Mouse (Mus musculus) midbrain, postnatal 0 days (tissue): ENCODE data around the gene Serpina3b. TPM values are rescaled to one million over a fixed set of nuclear protein-coding genes. Genes with fewer than 3 reads are reported as not detected.

Experiments used
- ATAC-seq: fragments of 200-750 bp; cut with Nextera tagmentation; 2 replicates; pipeline ENCODE4 v1.8.0; 2017; ENCODE audit warnings: moderate number of reproducible peaks, mild to moderate bottlenecking, moderate TSS enrichment, moderate library complexity; ENCODE audit not compliant: low FRiP score
- DNase-seq: peaks from one replicate; pipeline ENCODE4 v3.0.0-alpha.2; 2015; ENCODE audit warnings: low spot score
- H3K27ac ChIP-seq: fragments of 300-500 bp; sonication (generic); 2 replicates; pipeline ENCODE4 v1.5.1; 2014; ENCODE audit warnings: low read depth, mild to moderate bottlenecking, low read length, mixed read lengths
- H3K27me3 ChIP-seq: fragments of 300-500 bp; sonication (generic); 2 replicates; pipeline ENCODE4 v1.6.1; 2014; ENCODE audit warnings: low read length, control low read depth, mixed read lengths; ENCODE audit not compliant: insufficient read depth
- H3K36me3 ChIP-seq: fragments of 300-500 bp; sonication (generic); 2 replicates; pipeline ENCODE4 v1.6.1; 2014; ENCODE audit warnings: low read length, control low read depth, mixed read lengths; ENCODE audit not compliant: insufficient read depth
- H3K4me1 ChIP-seq: fragments of 300-500 bp; sonication (generic); 2 replicates; pipeline ENCODE4 v1.6.1; 2014; ENCODE audit warnings: mild to moderate bottlenecking, control low read depth, antibody characterized with exemption, low read length, mixed read lengths; ENCODE audit not compliant: insufficient read depth
- H3K4me2 ChIP-seq: fragments of 300-500 bp; sonication (generic); 2 replicates; pipeline ENCODE4 v1.6.1; 2014; ENCODE audit warnings: low read depth, mild to moderate bottlenecking, low read length, mixed read lengths; ENCODE audit not compliant: poor library complexity, severe bottlenecking
- H3K4me3 ChIP-seq: fragments of 300-500 bp; sonication (generic); 2 replicates; pipeline ENCODE4 v1.5.1; 2014; ENCODE audit warnings: low read depth, mild to moderate bottlenecking, low read length, moderate library complexity
- H3K9ac ChIP-seq: fragments of 300-500 bp; sonication (generic); replicated peaks from 2 replicates; pipeline ENCODE4 v1.6.1; 2014; ENCODE audit warnings: mild to moderate bottlenecking, low read length, moderate library complexity, mixed read lengths; ENCODE audit not compliant: poor library complexity, severe bottlenecking
- H3K9me3 ChIP-seq: fragments of 300-500 bp; sonication (generic); 2 replicates; pipeline ENCODE4 v1.6.1; 2016; ENCODE audit warnings: low read length, control low read depth
- CTCF ChIP-seq: IDR thresholded peaks from 2 replicates; pipeline ENCODE4 v1.5.1; 2016; ENCODE audit warnings: antibody characterized with exemption, mild to moderate bottlenecking
- WGBS: fragments of 180-500 bp; shearing (Covaris S2); extraction: QIAGEN DNeasy Blood & Tissue Kit; methylation state at CpG from one replicate; pipeline ENCODE4 v1.1.7; 2014; 5-methylcytosine and 5-hydroxymethylcytosine counted together
- polyA plus RNA-seq: library from polyadenylated mRNA; unstranded; fragments of >200 nt; fragmentation: Nextera tagmentation; extraction: Ambion mirVana; gene quantifications from 2 replicates; pipeline ENCODE4 v1.2.1, GENCODE M21; 2015
- total RNA-seq: library from RNA; depleted of rRNA; stranded (reverse); fragments of >200 nt; gene quantifications from 2 replicates; pipeline ENCODE4 v1.2.3, GENCODE M21; 2014

Serpina3b gene
- total and polyA plus RNA-seq, 2 experiments from 2014 or later: not detected

- Histone ChIP-seq H3K27ac (no peak overlapping the region), H3K9me3 (no peaks in the 10 kb centered on the region), H3K4me1 (no peaks in the 10 kb centered on the region), H3K4me3 (no peak overlapping the region), H3K4me2 (no peak overlapping the region), H3K9ac (no peak overlapping the region), H3K36me3 (no peaks in the 10 kb centered on the region), H3K27me3 (no peaks in the 10 kb centered on the region)
- no peak for TF ChIP-seq CTCF
- no peak for DNase-seq
- no peak for ATAC-seq
Observed at GRCm38 (mm10) chr12:104131041-104131440, 3.2 kb downstream of the Serpina3b start.

GRCm38 (mm10) chr12:104138216-104138615, 10.4 kb downstream of the Serpina3b start:
- no peak overlapping the region for H3K9ac ChIP-seq
- no peaks in the 10 kb centered on the region for H3K4me1 ChIP-seq
- no peak overlapping the region for H3K27ac ChIP-seq
- DNase-seq: no peak
- H3K4me3 ChIP-seq: no peak overlapping the region
- ATAC-seq: no peak
- H3K9me3 ChIP-seq: no peaks in the 10 kb centered on the region
- H3K4me2 ChIP-seq: no peak overlapping the region
- no peaks in the 10 kb centered on the region for H3K27me3 ChIP-seq
- TF ChIP-seq CTCF: no peak
- 89% methylated on average over 2 of the region's 2 CpGs for WGBS
- H3K36me3 ChIP-seq: no peaks in the 10 kb centered on the region

GRCm38 (mm10) chr12:104140543-104141103, 12.8 kb downstream of the Serpina3b start:
- no peaks in the 10 kb centered on the region for H3K27me3 ChIP-seq
- no peak overlapping the region for H3K27ac ChIP-seq
- no peaks in the 10 kb centered on the region for H3K36me3 ChIP-seq
- no peaks in the 10 kb centered on the region for H3K4me1 ChIP-seq
- H3K4me3 ChIP-seq: no peak overlapping the region
- H3K4me2 ChIP-seq: no peak overlapping the region
- DNase-seq (no peak), ATAC-seq (no peak)
- TF ChIP-seq CTCF: no peak
- no peaks in the 10 kb centered on the region for H3K9me3 ChIP-seq
- WGBS: 97% methylated on average over 4 of the region's 4 CpGs
- H3K9ac ChIP-seq: no peak overlapping the region

- no peaks in the 10 kb centered on the region for H3K9me3 ChIP-seq
- no peak for ATAC-seq
- 81% methylated on average over 1 of the region's 1 CpGs for WGBS
- H3K27ac ChIP-seq: no peak overlapping the region
- no peaks in the 10 kb centered on the region for H3K4me1 ChIP-seq
- no peak overlapping the region for H3K4me3 ChIP-seq
- no peaks in the 10 kb centered on the region for H3K36me3 ChIP-seq
- no peak for TF ChIP-seq CTCF
- no peak overlapping the region for H3K4me2 ChIP-seq
- H3K9ac ChIP-seq: no peak overlapping the region
- no peak for DNase-seq
- H3K27me3 ChIP-seq: no peaks in the 10 kb centered on the region
Observed at GRCm38 (mm10) chr12:104141506-104141905, 13.7 kb downstream of the Serpina3b start.

GRCm38 (mm10) chr12:104142427-104142826, 14.6 kb downstream of the Serpina3b start:
- H3K4me2 ChIP-seq: no peak overlapping the region
- H3K27me3 ChIP-seq: no peaks in the 10 kb centered on the region
- no peaks in the 10 kb centered on the region for H3K4me1 ChIP-seq
- H3K9ac ChIP-seq: no peak overlapping the region
- no peak for ATAC-seq
- no peak overlapping the region for H3K4me3 ChIP-seq
- no peak overlapping the region for H3K27ac ChIP-seq
- no peaks in the 10 kb centered on the region for H3K9me3 ChIP-seq
- 59% methylated on average over 1 of the region's 1 CpGs for WGBS
- DNase-seq: no peak
- no peaks in the 10 kb centered on the region for H3K36me3 ChIP-seq
- TF ChIP-seq CTCF: no peak

- WGBS: 84% methylated on average over 1 of the region's 1 CpGs
- H3K36me3 ChIP-seq: no peaks in the 10 kb centered on the region
- DNase-seq (no peak), ATAC-seq (no peak)
- no peak for TF ChIP-seq CTCF
- H3K4me1 ChIP-seq: no peaks in the 10 kb centered on the region
- H3K9me3 ChIP-seq: no peaks in the 10 kb centered on the region
- no peaks in the 10 kb centered on the region for H3K27me3 ChIP-seq
- no peak overlapping the region for H3K4me2 ChIP-seq
- no peak overlapping the region for H3K9ac ChIP-seq
- H3K27ac ChIP-seq: no peak overlapping the region
- H3K4me3 ChIP-seq: no peak overlapping the region
Observed at GRCm38 (mm10) chr12:104143286-104143685, 15.5 kb downstream of the Serpina3b start.
